Mouse (Mus musculus) MEL-GATA-1-ER (cell line): ENCODE results near the gene Krtap5-2.
"Not testable (repeated sequence)": the region's sequence is repeated elsewhere in the genome, so short reads cannot be mapped to it uniquely, and the experiment has no call there.

Source experiments
- DNase-seq: peaks from one replicate; pipeline ENCODE4 v3.0.0-alpha.2; 2012; ENCODE audit warnings: low read depth; ENCODE audit errors: extremely low read depth

Krtap5-2 gene

DNA sequence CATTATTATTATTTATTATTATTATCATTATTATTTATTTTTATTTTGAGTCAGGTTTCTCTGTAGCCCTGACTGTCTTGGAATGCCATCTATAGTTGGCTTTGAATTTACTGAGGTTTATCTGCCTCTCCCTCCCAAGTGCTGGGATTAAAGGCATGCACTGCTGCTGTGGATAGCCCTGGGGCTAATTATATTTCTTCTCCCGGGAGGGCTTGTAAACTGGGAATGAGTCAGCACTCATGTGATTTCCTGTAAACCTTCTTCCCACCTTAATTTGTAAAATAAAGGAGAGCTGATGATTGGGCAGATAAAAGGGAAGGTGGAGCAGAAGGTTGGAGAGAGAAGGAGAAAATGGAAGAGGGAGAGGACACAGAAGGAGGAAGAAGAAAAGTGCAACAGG, 35.1 kb downstream of the Krtap5-2 start:
- no peak for DNase-seq

- not testable (repeated sequence) for DNase-seq
Observed at GRCm38 (mm10) chr7:142135934-142136333, 39.9 kb downstream of the Krtap5-2 start, which contains the start of gene Gm39115. Gm39115 (minus strand) TSS chr7:142136034.

DNA sequence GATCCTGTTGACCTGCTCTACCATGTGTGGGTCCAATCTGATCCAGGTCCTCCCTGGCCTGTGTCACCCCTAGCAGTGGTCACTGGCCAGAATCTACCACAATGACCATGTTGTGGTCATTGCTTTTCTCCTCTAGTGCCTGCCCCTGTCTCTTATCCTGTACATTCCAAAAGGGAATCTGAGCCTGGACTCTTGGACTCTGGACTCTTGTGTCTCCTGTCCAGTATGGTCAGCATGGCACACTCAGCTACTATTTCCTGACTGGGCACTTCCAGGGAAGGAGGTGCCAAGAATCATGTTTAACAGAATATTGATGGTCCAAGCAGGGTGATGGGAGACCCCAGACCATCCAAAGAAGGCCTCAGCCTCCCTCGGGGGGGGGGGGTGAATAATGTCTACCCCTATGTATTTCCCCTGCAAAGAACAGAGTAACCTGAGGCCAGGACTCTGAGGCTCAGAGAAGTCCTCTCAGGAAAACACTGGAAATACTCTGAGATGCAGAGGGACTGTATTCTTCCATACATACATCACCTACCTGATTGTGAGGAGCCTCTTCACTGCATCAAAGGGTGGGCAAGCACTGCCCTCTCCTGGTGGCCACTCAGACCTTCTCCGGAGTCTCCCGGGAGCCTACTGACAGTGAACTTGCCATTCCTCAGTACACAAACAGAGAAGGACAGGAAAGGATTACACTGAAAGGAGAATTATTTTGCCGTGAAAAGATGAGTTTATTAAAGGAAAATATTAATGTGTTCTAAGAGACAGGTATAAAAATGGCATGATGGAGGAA, 41.4 kb downstream of the Krtap5-2 start:
- DNase-seq, result no peak

GRCm38 (mm10) chr7:142128843-142129242, 47.0 kb downstream of the Krtap5-2 start:
- no peak for DNase-seq
